Mouse (Mus musculus): ENCODE results near the gene Lancl3. TPM values are rescaled to one million over a fixed set of nuclear protein-coding genes. Genes with fewer than 3 reads are reported as not detected.

The Lancl3 gene
- polyA plus RNA-seq, 1 experiment from 2014 or later: 0.67 TPM

DNA sequence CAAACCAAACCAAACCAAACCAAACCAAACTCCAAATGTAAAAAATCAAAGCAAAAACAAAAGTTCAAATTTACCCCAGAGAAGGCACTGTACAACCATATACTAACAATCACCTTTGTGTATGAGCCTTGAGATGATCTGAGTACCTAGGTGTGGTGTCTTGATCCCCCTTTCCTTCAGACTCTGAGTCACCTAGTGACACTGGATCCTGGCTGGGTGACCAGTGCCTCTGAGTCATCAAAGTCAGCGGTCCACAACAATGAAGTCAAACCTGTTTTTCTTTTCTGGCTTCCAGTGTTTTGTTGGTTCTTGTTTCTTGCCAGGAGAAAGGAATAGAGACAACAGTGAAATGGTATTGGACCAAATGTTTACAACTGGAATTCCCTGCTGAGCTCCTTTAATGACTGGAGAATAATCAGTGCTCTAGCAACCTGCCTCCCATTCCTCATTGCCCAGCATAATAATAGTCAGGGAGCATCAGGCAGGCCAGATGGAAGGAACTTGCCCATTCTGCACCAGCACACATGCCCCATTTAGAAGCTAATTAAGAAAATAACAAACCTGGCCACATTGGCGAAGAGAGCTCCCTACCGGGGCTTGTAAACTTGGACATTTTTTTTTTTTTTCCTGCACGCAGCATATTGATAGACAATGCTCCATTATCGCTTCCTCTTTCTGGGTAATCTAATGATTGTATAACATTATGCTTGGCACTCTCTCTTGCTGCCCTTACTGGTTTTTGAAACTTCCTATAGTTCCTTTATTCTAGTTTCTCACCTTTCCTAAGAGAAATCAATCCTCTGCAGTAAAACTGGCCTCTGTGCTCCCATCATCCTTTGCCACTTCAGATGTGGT, 41.3 kb downstream of the Lancl3 start:
- Histone ChIP-seq H3K27ac (no peak overlapping the region), H3K9me3 (no peaks in the 10 kb centered on the region), H3K4me1 (no peaks in the 10 kb centered on the region; the same call in 1 of the 2 replicates), H3K4me3 (no peak overlapping the region), H3K36me3 (no peaks in the 10 kb centered on the region), H3K27me3 (ENCODE audit: insufficient read depth, poor library complexity, severe bottlenecking) (no peaks in the 10 kb centered on the region)
- 80% methylated on average over 5 of the region's 5 CpGs for WGBS
- no peak for DNase-seq (ENCODE audit: low spot score)

DNA sequence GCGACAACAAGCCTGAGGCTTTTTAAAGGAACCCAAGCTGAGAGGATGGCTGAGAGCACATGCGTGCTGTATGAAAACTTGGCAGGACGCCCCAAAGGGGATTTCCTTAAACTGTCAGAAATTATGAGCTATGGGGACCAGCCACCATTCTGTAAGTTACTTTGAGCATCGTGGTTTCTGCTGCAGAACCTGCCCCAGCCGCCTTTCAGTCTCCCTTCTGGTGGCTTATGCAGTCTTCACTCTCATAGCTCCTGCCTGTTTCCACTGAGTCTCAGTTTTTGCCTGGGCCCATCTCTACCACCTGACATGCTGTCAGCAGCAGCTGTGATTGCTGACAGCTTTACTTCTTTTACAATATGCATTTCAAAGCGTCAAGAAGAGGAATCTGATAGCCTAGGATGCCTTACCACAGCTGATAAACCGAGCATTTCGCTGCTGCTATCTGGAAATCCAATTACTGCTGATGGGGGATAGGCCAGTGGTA, 43.7 kb downstream of the Lancl3 start:
- DNase-seq (ENCODE audit: low spot score): no peak
- Histone ChIP-seq H3K4me1 (no peaks in the 10 kb centered on the region; the same call in 1 of the 2 replicates), H3K9me3 (no peaks in the 10 kb centered on the region), H3K27me3 (ENCODE audit: insufficient read depth, poor library complexity, severe bottlenecking) (no peaks in the 10 kb centered on the region), H3K36me3 (no peaks in the 10 kb centered on the region), H3K27ac (no peak overlapping the region; the same call in 1 of the 2 replicates), H3K4me3 (no peak overlapping the region)
- 53% methylated on average over 8 of the region's 8 CpGs for WGBS

DNA sequence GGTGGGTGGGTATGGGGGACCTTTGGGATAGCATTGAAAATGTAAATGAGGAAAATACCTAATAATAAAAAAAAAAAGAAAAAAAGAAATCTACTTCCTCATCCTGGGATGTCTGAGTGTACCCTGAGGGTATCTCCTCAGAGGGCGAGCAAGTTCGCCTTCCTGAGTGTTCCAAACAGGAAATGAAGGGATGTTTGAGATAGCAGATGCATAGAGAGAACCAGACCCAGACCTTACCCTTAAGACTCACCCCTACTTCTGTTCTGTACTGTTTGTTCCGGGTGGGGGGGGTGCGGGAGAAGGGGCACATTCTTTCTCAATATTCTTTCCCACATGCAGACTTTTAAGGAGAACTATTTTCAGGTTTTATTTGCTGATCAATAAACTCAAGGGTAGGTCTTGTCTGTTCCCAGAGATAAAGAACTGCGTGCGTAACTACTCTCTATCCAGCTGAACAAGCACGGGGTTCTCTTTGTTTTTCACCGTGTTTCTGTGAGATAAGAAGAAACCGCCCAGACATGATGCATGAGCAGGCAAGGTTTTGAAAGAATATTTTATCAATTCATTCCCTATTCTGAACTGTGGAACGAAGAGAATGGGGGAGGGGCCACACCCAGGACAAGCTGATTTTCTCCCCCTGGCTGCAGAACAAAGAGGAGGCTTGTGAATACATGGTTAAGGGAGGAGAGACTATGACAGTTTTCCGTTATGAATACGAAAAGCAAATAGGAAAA, 45.1 kb downstream of the Lancl3 start:
- peak; percentile 74 for DNase-seq (ENCODE audit: low spot score)
- 54% methylated on average over 12 of the region's 12 CpGs for WGBS

DNA sequence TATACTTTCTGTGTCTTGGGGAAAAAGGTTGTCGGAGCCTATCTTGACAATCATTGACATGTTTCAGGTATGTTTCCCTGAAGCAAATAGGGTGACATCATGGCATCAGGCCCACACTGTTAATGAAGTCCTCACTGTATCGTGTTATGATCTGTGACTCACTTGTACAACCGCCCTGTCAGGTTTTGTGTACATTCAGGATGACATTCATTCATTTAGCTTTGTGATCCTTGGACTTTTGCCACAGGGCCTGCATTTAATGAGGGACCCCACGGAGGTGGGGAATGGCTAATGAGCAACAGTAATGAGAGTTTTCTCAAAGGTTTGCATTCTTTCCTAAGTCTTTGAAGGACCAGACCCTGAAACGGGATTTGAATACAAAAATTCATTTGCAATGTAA, 49.2 kb downstream of the Lancl3 start:
- WGBS: 71% methylated on average over 5 of the region's 5 CpGs
- Histone ChIP-seq H3K27me3 (ENCODE audit: insufficient read depth, poor library complexity, severe bottlenecking) (no peaks in the 10 kb centered on the region), H3K36me3 (no peaks in the 10 kb centered on the region), H3K4me1 (no peaks in the 10 kb centered on the region; the same call in 1 of the 2 replicates), H3K9me3 (no peaks in the 10 kb centered on the region), H3K4me3 (no peak overlapping the region), H3K27ac (no peak overlapping the region)
- no peak for DNase-seq (ENCODE audit: low spot score)

More for the DNA sequence above, 45.1 kb downstream of the Lancl3 start:
- no peaks in the 10 kb centered on the region for H3K36me3 ChIP-seq
- H3K27me3 ChIP-seq (ENCODE audit: insufficient read depth, poor library complexity, severe bottlenecking): no peaks in the 10 kb centered on the region
- H3K9me3 ChIP-seq: no peaks in the 10 kb centered on the region
- no peak overlapping the region for H3K27ac ChIP-seq
- no peaks in the 10 kb centered on the region; the same call in 1 of the 2 replicates for H3K4me1 ChIP-seq
- H3K4me3 ChIP-seq: no peak overlapping the region

DNA sequence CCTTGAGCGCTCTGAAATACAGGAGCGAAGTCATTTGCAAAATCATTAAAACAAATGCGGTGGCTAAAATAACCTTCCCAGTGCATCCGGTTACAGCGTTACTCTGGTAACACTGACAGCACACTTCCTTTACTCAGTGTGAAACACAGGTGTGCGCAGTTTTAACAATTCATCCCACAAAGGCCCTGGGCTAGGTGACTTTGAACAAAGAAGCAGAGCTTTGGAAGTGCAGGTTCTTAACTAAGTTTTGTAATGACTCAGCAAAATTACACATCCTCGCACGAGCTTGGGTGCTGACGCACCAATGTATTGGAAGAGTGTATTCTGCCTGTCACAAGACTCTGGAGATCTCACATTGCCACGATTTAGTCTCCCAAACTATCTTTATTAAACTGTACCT, 54.3 kb downstream of the Lancl3 start:
- Histone ChIP-seq H3K4me3 (no peak overlapping the region), H3K27ac (no peak overlapping the region), H3K36me3 (no peaks in the 10 kb centered on the region), H3K9me3 (no peaks in the 10 kb centered on the region), H3K4me1 (no peaks in the 10 kb centered on the region), H3K27me3 (ENCODE audit: insufficient read depth, poor library complexity, severe bottlenecking) (no peaks in the 10 kb centered on the region)
- no peak for DNase-seq (ENCODE audit: low spot score)
- WGBS: 78% methylated on average over 10 of the region's 10 CpGs

DNA sequence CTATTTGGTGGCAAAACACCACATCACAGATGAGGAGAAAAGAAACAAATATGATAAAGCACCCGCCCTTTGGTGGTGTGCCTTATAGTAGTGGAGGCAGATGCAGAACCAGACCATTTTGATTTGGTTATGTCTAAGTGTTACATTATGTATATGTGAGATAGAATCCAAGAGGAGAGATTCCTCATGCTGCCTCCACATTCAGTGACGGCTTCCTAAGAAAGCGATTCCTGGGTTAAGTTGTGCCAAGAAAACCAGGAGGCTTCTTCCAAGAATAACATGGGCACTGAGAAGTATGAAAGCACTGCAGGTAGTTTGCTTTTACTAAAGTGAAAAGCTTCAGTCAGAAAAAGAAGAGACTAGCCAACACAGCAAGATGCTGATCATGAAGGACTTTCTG, 55.2 kb downstream of the Lancl3 start:
- Histone ChIP-seq H3K36me3 (no peaks in the 10 kb centered on the region), H3K27ac (no peak overlapping the region), H3K4me3 (no peak overlapping the region), H3K4me1 (no peaks in the 10 kb centered on the region), H3K27me3 (ENCODE audit: insufficient read depth, poor library complexity, severe bottlenecking) (no peaks in the 10 kb centered on the region), H3K9me3 (no peaks in the 10 kb centered on the region)
- 87% methylated on average over 3 of the region's 3 CpGs for WGBS
- no peak for DNase-seq (ENCODE audit: low spot score)

DNA sequence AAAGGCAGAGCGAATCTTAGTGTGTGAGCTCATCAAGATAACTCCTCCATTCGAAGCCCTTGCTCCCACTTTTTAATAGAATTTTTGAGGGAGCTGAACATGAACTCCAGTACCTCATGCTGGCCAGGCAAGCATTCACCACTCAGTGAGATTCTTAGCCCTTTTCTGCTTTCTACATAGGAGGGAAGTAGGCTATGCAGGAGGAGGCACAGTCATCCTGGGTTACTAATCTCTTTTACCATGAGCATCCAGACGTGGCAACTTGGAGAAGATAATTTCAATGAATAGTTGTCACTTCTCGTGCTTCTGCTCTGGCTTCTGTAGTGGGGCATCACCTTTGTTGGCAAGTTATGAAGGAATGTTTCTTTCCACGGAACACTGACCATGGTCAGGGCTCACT, 57.1 kb downstream of the Lancl3 start, which contains the start of gene Gm14862:
Gm14862 (minus strand) TSS at position 134 of the 400 bp plus-strand sequence.
- H3K36me3 ChIP-seq: no peaks in the 10 kb centered on the region

DNA sequence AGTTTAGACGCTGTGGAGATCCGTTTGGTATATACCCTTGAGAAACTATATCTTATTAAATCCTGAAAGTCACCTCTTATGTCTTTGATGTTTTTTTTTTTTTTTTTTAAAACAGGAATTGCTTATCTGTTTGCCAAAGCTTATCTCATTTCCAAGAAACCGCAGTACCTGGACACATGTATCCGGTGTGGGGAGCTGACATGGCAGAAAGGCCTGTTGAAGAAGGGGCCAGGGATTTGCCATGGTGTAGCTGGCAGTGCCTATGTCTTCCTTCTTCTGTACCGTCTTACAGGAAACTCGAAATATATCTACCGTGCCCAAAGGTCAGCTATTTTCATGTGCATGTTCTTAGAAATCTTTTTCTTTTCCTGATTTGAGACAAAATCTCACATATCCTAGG, 58.1 kb downstream of the Lancl3 start:
- Histone ChIP-seq H3K9me3 (no peaks in the 10 kb centered on the region), H3K27ac (no peak overlapping the region), H3K4me3 (no peak overlapping the region), H3K27me3 (ENCODE audit: insufficient read depth, poor library complexity, severe bottlenecking) (no peaks in the 10 kb centered on the region), H3K4me1 (no peaks in the 10 kb centered on the region), H3K36me3 (no peaks in the 10 kb centered on the region)
- 88% methylated on average over 7 of the region's 7 CpGs for WGBS
- DNase-seq (ENCODE audit: low spot score): no peak

More for the DNA sequence above, 57.1 kb downstream of the Lancl3 start, which contains the start of gene Gm14862:
- DNase-seq (ENCODE audit: low spot score): no peak
- WGBS: 70% methylated on average over 5 of the region's 5 CpGs
- Histone ChIP-seq H3K27ac (no peak within 1 kb of the TSS), H3K4me1 (no peaks in the 10 kb centered on the region), H3K4me3 (no peak within 1 kb of the TSS), H3K27me3 (ENCODE audit: insufficient read depth, poor library complexity, severe bottlenecking) (no peaks in the 10 kb centered on the region), H3K9me3 (no peaks in the 10 kb centered on the region)

DNA sequence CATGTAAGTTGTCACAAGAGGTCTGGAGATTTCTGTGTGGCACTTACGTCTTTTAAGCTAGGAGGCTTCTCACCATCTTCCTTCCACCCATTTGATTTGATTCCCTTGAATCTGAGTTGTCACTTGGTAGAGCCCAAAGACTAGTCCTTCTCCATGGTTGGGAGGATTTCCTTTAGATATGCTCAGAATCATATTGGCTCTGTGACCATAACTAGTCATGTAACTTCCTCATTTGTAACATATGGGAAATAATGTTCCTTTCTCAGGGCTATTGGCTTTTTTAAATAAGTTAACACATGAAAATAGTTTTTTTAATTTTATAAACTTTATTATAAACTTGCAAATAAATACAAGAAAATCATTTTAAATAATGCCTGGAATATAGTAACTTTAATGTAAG, 59.6 kb downstream of the Lancl3 start:
- DNase-seq (ENCODE audit: low spot score): no peak
- Histone ChIP-seq H3K27me3 (ENCODE audit: insufficient read depth, poor library complexity, severe bottlenecking) (no peaks in the 10 kb centered on the region), H3K4me3 (no peak overlapping the region), H3K36me3 (no peaks in the 10 kb centered on the region), H3K9me3 (no peaks in the 10 kb centered on the region), H3K27ac (no peak overlapping the region), H3K4me1 (no peaks in the 10 kb centered on the region)
- 73% methylated on average over 1 of the region's 1 CpGs for WGBS

DNA sequence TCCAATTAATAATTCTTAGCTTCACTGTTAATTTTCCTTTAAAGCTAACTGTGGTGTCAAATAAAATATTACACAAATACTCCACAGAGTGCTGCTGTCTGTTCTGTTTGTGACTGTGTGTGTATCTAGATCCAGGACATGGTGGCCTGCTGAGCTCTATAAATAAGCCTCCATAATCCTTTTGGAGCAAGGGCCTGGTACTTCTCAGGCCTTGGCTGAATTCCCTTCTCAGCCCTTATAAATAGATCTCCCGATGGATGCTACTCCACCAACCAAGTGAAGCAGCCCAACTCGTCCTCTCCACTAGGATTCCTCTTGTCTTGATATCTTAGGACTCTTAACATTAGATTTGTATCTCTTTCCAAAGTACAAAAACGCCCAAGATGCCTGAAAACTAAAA, 71.4 kb downstream of the Lancl3 start:
- WGBS: 49% methylated on average over 3 of the region's 3 CpGs
- Histone ChIP-seq H3K27me3 (ENCODE audit: insufficient read depth, poor library complexity, severe bottlenecking) (peaks cover 11% of the 10 kb centered on the region; the same call in 1 of the 2 replicates), H3K4me3 (no peak overlapping the region), H3K4me1 (no peaks in the 10 kb centered on the region), H3K9me3 (no peaks in the 10 kb centered on the region), H3K36me3 (no peaks in the 10 kb centered on the region), H3K27ac (no peak overlapping the region)
- no peak for DNase-seq (ENCODE audit: low spot score)

DNA sequence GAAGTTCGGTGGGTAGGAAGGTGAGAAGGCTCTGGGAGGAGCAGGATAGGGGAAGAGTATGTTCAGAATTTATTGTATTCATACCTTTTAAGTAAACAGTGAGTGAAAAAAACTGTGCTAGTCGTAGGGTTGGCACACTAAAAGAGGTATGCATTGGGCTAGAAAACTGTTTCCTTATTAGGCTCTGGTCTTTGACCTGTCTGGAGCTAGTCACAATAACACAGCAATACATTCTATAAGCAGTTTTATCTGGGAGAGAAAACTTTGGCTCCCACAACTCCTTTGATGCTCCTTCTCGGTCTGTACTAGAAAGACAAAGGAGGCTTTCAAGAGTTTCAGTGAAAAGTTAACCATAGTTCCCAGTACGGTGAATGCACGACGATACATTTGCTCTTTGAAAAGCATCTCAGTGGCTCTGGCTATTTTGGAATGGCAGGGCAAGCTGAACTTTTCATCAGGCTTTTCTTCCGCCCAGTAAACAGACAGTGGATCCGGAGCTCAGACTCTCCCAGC, 72.3 kb downstream of the Lancl3 start:
- no peaks in the 10 kb centered on the region for H3K4me1 ChIP-seq
- H3K27me3 ChIP-seq (ENCODE audit: insufficient read depth, poor library complexity, severe bottlenecking): peaks cover 11% of the 10 kb centered on the region; the same call in 1 of the 2 replicates
- no peaks in the 10 kb centered on the region for H3K36me3 ChIP-seq
- DNase-seq (ENCODE audit: low spot score): no peak
- peak overlapping the region; percentile 85 for H3K27ac ChIP-seq
- WGBS: 16% methylated on average over 8 of the region's 8 CpGs
- H3K4me3 ChIP-seq: peak overlapping the region; percentile 66
- no peaks in the 10 kb centered on the region for H3K9me3 ChIP-seq

DNA sequence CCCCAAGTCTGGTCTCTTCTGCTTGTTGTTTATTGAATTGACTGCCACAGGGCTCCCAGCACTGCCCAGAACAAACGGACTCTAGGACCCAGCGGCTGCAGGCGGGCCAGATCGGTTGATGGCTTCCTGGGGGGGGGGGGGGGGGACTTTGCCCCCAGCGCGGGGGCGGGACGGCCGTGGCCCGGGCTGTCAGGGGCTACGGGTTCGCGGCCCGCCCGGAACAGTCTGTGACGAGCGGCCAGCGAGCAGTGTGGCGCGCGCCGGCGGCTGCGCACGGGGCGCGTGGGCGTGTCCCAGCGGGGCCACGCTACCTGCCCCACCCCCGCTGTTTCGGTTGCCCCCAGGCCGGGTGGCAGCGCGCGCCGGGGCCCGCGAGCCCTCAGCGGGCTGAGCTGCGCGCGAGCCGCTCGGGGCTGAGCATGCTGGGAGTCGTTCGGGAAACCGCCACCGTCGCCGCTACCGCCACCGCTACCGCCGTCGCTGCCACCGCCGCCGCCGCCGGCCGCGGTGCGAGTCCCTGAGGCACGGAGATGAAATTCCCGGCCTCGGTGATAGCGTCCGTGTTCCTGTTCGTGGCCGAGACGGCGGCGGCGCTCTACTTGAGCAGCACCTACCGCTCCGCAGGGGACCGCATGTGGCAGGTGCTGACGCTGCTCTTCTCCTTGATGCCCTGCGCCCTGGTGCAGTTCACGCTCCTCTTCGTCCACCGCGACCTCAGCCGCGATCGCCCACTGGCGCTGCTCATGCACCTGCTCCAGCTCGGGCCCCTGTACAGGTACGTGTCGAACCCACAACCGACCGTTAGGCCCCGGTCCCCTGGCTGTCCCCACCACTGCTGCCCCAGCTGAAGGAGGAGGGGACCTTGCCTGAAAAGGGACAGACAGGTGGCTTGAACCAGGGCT, 73.0 kb downstream of the Lancl3 start, which contains the start of gene Xk:
Xk (plus strand) TSS at position 297 of the 902 bp plus-strand sequence.
- H3K27ac ChIP-seq: peak within 1 kb of the TSS; percentile 85
- WGBS: 11% methylated on average over 79 of the region's 94 CpGs

More for the DNA sequence above, 73.0 kb downstream of the Lancl3 start, which contains the start of gene Xk:
- Histone ChIP-seq H3K4me1 (no peaks in the 10 kb centered on the region), H3K9me3 (no peaks in the 10 kb centered on the region), H3K4me3 (peak within 1 kb of the TSS; percentile 66), H3K27me3 (ENCODE audit: insufficient read depth, poor library complexity, severe bottlenecking) (peaks cover 11% of the 10 kb centered on the region; the same call in 1 of the 2 replicates), H3K36me3 (no peaks in the 10 kb centered on the region)
- DNase-seq (ENCODE audit: low spot score): peak; percentile 88
